Mouse (Mus musculus): Measurements from ENCODE around the gene Mcm5.

GRCm38 (mm10) chr8:75151743-75152142 lies 42.4 kb downstream of the Mcm5 start:
- no peak for TF ChIP-seq CTCF (IDR thresholded peaks at IDR 0.05; ENCODE audit: insufficient read depth, low read length)
- TF ChIP-seq POLR2A (IDR thresholded peaks at IDR 0.05; ENCODE audit: borderline replicate concordance, extremely low read depth, low read depth, low read length) = no peak
